Mouse (Mus musculus) embryonic fibroblast, embryonic 13.5 days (primary cell): ENCODE data around the gene Pafah1b2.

Experiments
- CTCF ChIP-seq: IDR thresholded peaks from 2 replicates; pipeline ENCODE4 v1.5.1; 2011; ENCODE audit warnings: mild to moderate bottlenecking, control low read depth, low read length, moderate library complexity, borderline replicate concordance; ENCODE audit not compliant: insufficient read depth
- POLR2A ChIP-seq: IDR thresholded peaks from 2 replicates; pipeline ENCODE4 v1.6.1; 2011; ENCODE audit warnings: low read depth, mild to moderate bottlenecking, control low read depth, low read length, moderate library complexity

- TF ChIP-seq CTCF (no peak), POLR2A (peak; percentile 55)
Measured at GRCm38 (mm10) chr9:45932571-45933415, 79.7 kb downstream of the Pafah1b2 start.
